Comparison of ENCODE assay signal across 10 mouse cellular contexts in the genomic region with DNA sequence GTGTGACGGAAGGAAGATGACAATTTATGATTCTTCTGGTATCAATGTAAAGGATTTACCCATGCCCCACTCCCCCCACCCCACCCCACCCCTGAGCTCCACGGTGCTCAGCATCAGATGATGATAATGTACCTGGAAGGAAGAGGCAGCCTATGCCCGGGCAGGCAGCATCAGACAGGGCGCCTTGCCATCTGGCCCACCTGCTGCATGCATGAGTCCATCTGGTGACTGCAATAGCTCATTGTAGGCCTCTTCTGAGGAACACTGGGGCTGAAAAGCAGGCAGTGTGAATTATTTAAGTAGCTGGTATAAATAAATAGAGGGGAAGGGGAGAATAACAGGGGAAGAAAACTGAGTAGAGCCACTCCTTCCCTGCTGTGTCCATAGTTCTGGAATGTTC.
DNase-seq lines count a peak whose midpoint lies in the region; ATAC-seq lines count a peak whose summit lies in the region.
"Had no signal": no experiment of that assay in that cellular context is flagged by ENCODE, and none has a peak within 500 bp of the region (broad histone marks: within the 10 kb centered on the region; RNA-seq: fewer than 3 reads in every experiment).

No protein-coding gene starts in this region.

- peak; percentile 89 for ATAC-seq in cerebellum, adult (ENCODE audit: insufficient number of reproducible peaks, low FRiP score, low TSS enrichment)
- ATAC-seq in activated CD4-positive, CD25-positive, alpha-beta regulatory T cell, adult 4 months = no peak
- ATAC-seq in granulocyte monocyte progenitor cell, adult 5-6 weeks (replicated peaks; ENCODE audit: poor library complexity, severe bottlenecking) = no peak

- peak; percentile 51 for DNase-seq in layer of hippocampus, adult 11-12 months (ENCODE audit: low spot score)
- DNase-seq in layer of hippocampus, adult 9-10 months (ENCODE audit: low spot score) = no peak
- peak; percentile 83 for DNase-seq in cerebellum, adult 8-10 months
- peak; percentile 36 for DNase-seq in layer of hippocampus, adult 9-11 months
- DNase-seq: adrenal gland, postnatal 10 days; gastrocnemius, postnatal 36 days; kidney, adult 9 months had no signal
